In the genomic region with DNA sequence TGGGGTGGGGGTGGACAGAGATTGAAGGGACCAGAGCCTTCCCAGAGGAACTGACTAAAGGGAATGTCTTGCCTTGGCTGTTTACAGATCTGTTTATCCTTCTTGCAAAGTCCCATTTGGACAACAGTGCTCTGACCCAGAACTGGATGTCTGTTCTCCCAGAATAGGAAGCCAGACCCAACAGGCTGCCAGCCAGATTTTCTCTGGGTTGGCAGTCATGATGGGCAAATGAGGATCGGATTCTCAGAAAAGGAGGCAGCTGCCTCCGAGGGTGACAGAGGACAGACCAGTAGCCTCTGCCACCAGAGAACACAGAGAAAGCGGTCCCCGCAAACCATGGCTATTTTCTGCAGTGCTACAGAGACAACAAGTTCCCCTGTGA, we compare ENCODE assay signal across 8 mouse cellular contexts. TPM values are rescaled to one million over a fixed set of nuclear protein-coding genes. Genes with fewer than 3 reads are reported as not detected.
A peak's percentile ranks its signal among the peaks of the same experiment; 100 is the strongest.
DNase-seq lines count a peak whose midpoint lies in the region; ATAC-seq and TF ChIP-seq lines count a peak whose summit lies in the region.

No protein-coding gene starts in this region.

- peak; percentile 17 to 25 for DNase-seq in left cerebral cortex, adult 18-20 months (ENCODE audit: low spot score in 2 of 2)
- no peak for DNase-seq in left cerebral cortex, postnatal 10 days (ENCODE audit: extremely low spot score in 1 of 2, low spot score in 2 of 2)
- DNase-seq in cerebellum, adult 18-20 months, result peak; percentile 78 to 88
- peak; percentile 88 for DNase-seq in gastrocnemius, adult 2 months
- DNase-seq in lung, postnatal 10 days, result peak; percentile 62
- DNase-seq in stomach, postnatal 0 days (ENCODE audit: low spot score), result no peak
- no peak for DNase-seq in urinary bladder, adult 18-20 months (ENCODE audit: low spot score in 2 of 2)

- H3K36me3 ChIP-seq in intestine, postnatal 0 days (ENCODE audit: control insufficient read depth, insufficient read depth), result no peaks in the 10 kb centered on the region
- H3K36me3 ChIP-seq in stomach, postnatal 0 days (ENCODE audit: control insufficient read depth, insufficient read depth, low read length), result no peaks in the 10 kb centered on the region

- H3K4me3 ChIP-seq in gastrocnemius, adult 2 months, result peak overlapping the region; percentile 81
- H3K4me3 ChIP-seq in intestine, postnatal 0 days (ENCODE audit: low read depth, low read length), result peak overlapping the region; percentile 53
- peak overlapping the region; percentile 55 for H3K4me3 ChIP-seq in stomach, postnatal 0 days (ENCODE audit: low read depth, low read length)

- no peaks in the 10 kb centered on the region for H3K9me3 ChIP-seq in intestine, postnatal 0 days (ENCODE audit: control insufficient read depth)
- H3K9me3 ChIP-seq in stomach, postnatal 0 days (ENCODE audit: control insufficient read depth, low read length), result no peaks in the 10 kb centered on the region

- intact Hi-C loops in left cerebral cortex, postnatal 10 days (cut with DNase I), result no loop called here
- intact Hi-C loops in gastrocnemius, adult 2 months (cut with DNase I), result no loop called here

- no peak for TF ChIP-seq CTCF in gastrocnemius, adult 2 months (IDR thresholded peaks at IDR 0.05)
- no peak for TF ChIP-seq CTCF in intestine, postnatal 0 days (IDR thresholded peaks at IDR 0.05; ENCODE audit: low read depth)
- no peak for TF ChIP-seq CTCF in stomach, postnatal 0 days (IDR thresholded peaks at IDR 0.05; ENCODE audit: low read depth)

- peak overlapping the region; percentile 55 for H3K4me2 ChIP-seq in intestine, postnatal 0 days (replicated peaks; ENCODE audit: low read depth)
- H3K4me2 ChIP-seq in stomach, postnatal 0 days (replicated peaks; ENCODE audit: low read depth), result peak overlapping the region; percentile 61

- WGBS in intestine, postnatal 0 days, result 31% methylated on average over 4 of the region's 4 CpGs
- 18% methylated on average over 4 of the region's 4 CpGs for WGBS in stomach, postnatal 0 days

- 0 out of 2 replicates have a peak, but pooled peaks cover 3% of the 10 kb centered on the region for H3K4me1 ChIP-seq in intestine, postnatal 0 days (replicated peaks; ENCODE audit: control insufficient read depth, insufficient read depth, low read length)
- 0 out of 2 replicates have a peak, but pooled peaks cover 2% of the 10 kb centered on the region for H3K4me1 ChIP-seq in stomach, postnatal 0 days (replicated peaks; ENCODE audit: control insufficient read depth, insufficient read depth)

- ATAC-seq in intestine, postnatal 0 days, result no peak
- no peak for ATAC-seq in stomach, postnatal 0 days (ENCODE audit: low FRiP score, low TSS enrichment)

- TF ChIP-seq EP300 in stomach, postnatal 0 days (optimal IDR thresholded peaks at IDR 0.05), result no peak

- peak overlapping the region; percentile 62 for H3K9ac ChIP-seq in intestine, postnatal 0 days (ENCODE audit: low read depth, low read length)
- peak overlapping the region; percentile 74 for H3K9ac ChIP-seq in stomach, postnatal 0 days (ENCODE audit: low read length)

- H3K27ac ChIP-seq in gastrocnemius, adult 2 months, result peak overlapping the region; percentile 97
- H3K27ac ChIP-seq in intestine, postnatal 0 days (ENCODE audit: low read depth, low read length), result peak overlapping the region; percentile 82
- peak overlapping the region; percentile 94 for H3K27ac ChIP-seq in stomach, postnatal 0 days (replicated peaks)

- H3K27me3 ChIP-seq in intestine, postnatal 0 days (replicated peaks; ENCODE audit: control insufficient read depth, insufficient read depth, low read length), result no peaks in the 10 kb centered on the region
- H3K27me3 ChIP-seq in stomach, postnatal 0 days (ENCODE audit: control insufficient read depth, insufficient read depth, low read length), result no peaks in the 10 kb centered on the region

RNA-seq across cellular contexts. Expression of a gene that starts 3.7 kb away (rescaled TPM):
- total RNA-seq in left cerebral cortex, adult 18-20 months (2021), result 100 to 1,000 TPM; 174 to 202 TPM
- 100 to 1,000 TPM; 309 to 333 TPM for total RNA-seq in left cerebral cortex, postnatal 10 days (2021)
- total RNA-seq in gastrocnemius, adult 2 months (2021), result 100 to 1,000 TPM; 276 to 473 TPM
- polyA plus RNA-seq in intestine, postnatal 0 days (2015; fragmentation: Nextera tagmentation; extraction: Ambion mirVana), result 931 and 943 TPM in 2 replicates
- polyA plus RNA-seq in stomach, postnatal 0 days (2015; fragmentation: Nextera tagmentation; extraction: Ambion mirVana), result 1,616 and 1,849 TPM in 2 replicates

RNA-seq across cellular contexts. Expression of a gene that starts 41.8 kb away (rescaled TPM):
- 100 to 1,000 TPM in 1 of 2 experiments, 10 to 100 TPM in 1; 84.3 to 103 TPM for total RNA-seq in left cerebral cortex, adult 18-20 months (2021)
- 100 to 1,000 TPM; 145 TPM for total RNA-seq in left cerebral cortex, postnatal 10 days (2021)
- total RNA-seq in gastrocnemius, adult 2 months (2021), result 10 to 100 TPM; 41.3 to 45.4 TPM
- polyA plus RNA-seq in intestine, postnatal 0 days (2015; fragmentation: Nextera tagmentation; extraction: Ambion mirVana), result 637 and 641 TPM in 2 replicates
- 508 and 530 TPM in 2 replicates for polyA plus RNA-seq in stomach, postnatal 0 days (2015; fragmentation: Nextera tagmentation; extraction: Ambion mirVana)

RNA-seq across cellular contexts. Expression of a gene that starts 50.2 kb away (rescaled TPM):
- 10 to 100 TPM; 34.4 to 35.7 TPM for total RNA-seq in left cerebral cortex, adult 18-20 months (2021)
- total RNA-seq in left cerebral cortex, postnatal 10 days (2021), result 10 to 100 TPM; 41.5 to 41.6 TPM
- total RNA-seq in gastrocnemius, adult 2 months (2021), result 10 to 100 TPM; 52.5 to 55.5 TPM
- 41.0 and 43.6 TPM in 2 replicates for polyA plus RNA-seq in intestine, postnatal 0 days (2015; fragmentation: Nextera tagmentation; extraction: Ambion mirVana)
- polyA plus RNA-seq in stomach, postnatal 0 days (2015; fragmentation: Nextera tagmentation; extraction: Ambion mirVana), result 59.5 and 59.8 TPM in 2 replicates

Comparison
In these comparisons a context has a peak if more than half of its experiments do, and no peak if none do; other contexts are left out.
1. DNase-seq: peak in left cerebral cortex, adult 18-20 months (2 of 2), cerebellum, adult 18-20 months (2 of 2), gastrocnemius, adult 2 months (single experiment) and lung, postnatal 10 days (single experiment); none in left cerebral cortex, postnatal 10 days (0 of 2), stomach, postnatal 0 days (single experiment) and urinary bladder, adult 18-20 months (0 of 2).
2. Peak in every context shown above with its lines, with median percentiles within 50 percentile points of each other: H3K27ac ChIP-seq and H3K4me3 ChIP-seq.